Mouse (Mus musculus) c-Kit-positive CD71-positive TER-119-negative erythroid progenitor cells, embryonic 14.5 days (primary cell): ENCODE data around the gene Rgl1.

Source experiments
- DNase-seq: peaks from one replicate; pipeline ENCODE4 v3.0.0-alpha.2; 2013; ENCODE audit warnings: low read depth

Gene Rgl1

DNA sequence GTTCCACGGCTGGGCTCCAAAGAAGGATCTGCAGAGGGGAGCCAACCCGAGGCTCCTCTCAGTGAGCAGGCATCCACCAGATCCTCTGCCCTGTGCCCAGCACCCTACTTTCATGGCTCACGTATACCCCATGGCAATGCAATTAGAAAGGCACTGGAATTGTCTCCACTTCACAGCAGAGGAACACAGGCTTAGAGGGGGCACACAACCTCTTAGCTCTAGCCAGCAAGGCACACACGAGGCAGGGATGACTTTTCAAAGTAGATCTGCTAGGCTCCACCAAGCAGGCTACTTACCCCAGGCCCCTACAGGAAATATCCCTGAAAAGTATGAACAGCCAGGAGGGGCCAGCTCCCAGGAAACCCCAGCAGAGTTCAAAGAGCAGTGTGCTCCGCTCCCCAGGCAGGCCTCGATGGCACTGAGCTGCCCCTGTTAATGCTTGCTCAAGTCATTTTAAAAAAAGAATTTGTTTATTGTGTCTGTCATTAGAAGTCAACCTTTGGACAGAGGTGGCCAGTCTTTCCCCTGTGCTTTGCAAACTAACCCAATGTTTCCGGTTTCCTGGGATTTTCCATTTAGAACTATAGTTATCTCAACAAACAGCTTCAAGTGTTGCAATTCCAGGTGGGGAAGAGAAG is 151.3 kb downstream of the Rgl1 start:
- no peak for DNase-seq

GRCm38 (mm10) chr1:152613158-152613857 is 152.8 kb downstream of the Rgl1 start:
- DNase-seq: no peak

DNA sequence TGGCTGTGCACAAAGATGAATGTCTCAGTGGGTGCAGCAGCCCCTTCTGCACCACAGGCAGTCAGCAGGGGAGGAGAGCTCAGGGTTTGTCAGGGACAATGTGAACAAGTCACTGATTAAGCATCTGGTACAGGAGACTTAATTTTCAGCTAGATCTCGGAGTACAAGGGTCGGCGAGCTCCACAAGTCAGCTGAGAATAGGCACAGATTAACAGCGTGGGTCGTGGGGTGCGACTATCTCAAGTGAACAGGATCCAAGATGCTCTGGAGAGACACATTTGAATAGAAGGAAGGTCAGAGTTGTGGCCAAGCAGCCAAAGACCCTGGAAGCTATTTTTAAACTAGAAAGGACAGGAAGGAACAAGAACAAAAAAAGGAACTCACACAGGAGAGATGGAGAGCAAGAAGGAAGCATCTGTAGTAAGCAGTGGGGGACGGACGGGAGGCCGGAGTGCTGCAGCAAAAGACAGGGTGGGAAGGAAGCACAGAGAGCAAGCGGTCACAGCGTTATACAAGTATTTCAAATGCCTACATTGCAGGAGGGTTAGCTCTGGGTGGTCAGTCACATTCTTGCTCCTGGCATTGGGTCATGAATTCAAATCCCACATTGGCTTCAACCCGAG is 153.5 kb downstream of the Rgl1 start:
- DNase-seq: no peak

- DNase-seq: no peak
Observed at GRCm38 (mm10) chr1:152609547-152609946, 156.6 kb downstream of the Rgl1 start.

GRCm38 (mm10) chr1:152609006-152609405 is 157.1 kb downstream of the Rgl1 start:
- DNase-seq: no peak

DNA sequence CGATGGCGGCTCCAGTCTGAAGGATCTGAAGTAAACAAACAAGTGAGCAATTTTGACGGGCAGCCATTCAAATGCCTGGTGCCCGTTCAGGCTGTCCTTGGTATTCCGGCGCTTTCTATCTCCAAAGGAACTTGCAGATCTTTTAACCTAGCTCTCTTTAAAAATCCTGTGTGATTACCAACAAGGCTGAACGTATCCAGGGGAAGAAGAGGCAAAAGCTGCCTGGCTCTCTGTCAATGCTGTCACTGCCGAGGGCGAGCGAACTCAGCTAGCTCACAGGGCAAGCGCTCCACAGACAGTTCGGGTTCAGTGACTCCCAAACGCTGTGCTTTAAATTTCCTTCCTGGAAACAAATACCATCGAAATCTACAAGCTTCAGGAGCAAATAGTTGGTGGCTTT is 158.4 kb downstream of the Rgl1 start:
- no peak for DNase-seq

GRCm38 (mm10) chr1:152606727-152607126 is 159.4 kb downstream of the Rgl1 start:
- no peak for DNase-seq

DNA sequence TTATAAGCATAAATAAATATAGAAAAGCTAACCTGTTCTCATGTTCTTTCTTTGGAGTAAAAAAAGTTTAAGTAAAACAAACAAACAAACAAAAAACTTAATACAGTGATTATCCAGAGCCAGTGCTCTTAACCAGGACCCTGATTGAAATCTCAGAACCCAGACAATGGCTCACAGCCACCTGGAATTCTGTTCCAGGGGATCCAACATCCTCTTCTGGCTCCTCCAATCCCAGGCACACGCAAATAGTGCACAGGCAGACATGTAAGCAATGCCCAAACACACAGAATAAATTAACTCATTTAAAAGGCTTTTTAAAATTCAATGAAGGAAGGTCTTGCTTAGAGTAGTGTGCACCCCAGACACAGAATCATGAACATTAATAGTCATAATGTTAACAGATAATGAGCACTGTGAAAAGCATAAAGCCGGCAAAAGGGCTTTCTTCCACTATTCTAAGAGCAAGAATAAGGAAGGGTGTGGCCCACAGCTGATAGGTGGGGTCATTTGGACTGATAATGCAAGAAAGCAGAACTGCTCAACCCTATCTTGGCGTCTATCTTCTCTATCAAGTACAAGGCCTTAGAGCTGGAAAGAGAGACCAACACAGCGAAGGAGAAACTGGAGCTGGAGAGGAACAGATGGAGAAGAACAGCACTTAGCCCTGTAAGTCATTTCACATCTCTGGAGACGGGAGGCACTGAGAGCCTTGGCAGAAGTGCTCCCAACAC is 160.1 kb downstream of the Rgl1 start:
- DNase-seq: no peak

DNA sequence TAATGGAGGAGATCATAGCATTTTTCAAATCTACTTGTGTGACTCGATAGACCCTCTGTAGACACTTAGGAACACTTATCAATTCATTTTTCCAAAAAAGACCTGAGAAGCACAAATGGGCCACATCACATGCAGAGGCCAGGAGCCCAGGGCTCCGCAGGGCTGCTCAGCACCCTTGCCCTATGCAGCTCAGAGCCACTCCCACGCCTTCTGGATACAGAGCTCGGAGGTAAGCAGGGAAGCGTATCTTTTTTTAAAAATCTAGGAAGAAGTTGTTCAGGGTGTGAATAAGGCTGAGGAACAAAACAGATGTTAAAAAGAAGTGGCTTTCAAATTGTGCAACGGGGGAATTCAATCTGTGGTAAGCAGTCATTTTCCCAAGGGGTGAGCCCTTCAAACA is 162.0 kb downstream of the Rgl1 start:
- DNase-seq: no peak

GRCm38 (mm10) chr1:152603628-152604027 is 162.5 kb downstream of the Rgl1 start:
- no peak for DNase-seq

DNA sequence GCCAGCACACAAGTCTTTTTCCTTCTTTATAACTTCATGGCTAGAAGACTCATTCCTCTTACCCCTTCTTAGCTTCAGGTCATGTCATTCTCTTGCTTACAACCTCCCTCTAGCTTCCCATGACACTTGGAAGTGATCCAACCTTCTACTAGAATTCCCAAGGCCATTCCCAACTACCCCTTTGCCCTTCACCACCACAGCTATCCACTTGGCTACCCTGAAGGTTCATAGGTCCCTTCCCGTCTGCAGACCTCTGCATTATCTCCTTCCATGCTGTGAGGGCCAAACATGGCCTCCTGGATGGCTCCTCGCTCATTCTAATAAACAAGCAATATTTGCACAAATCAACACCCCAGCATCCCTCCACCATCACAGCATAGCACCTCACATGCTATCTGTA is 165.7 kb downstream of the Rgl1 start:
- no peak for DNase-seq

DNA sequence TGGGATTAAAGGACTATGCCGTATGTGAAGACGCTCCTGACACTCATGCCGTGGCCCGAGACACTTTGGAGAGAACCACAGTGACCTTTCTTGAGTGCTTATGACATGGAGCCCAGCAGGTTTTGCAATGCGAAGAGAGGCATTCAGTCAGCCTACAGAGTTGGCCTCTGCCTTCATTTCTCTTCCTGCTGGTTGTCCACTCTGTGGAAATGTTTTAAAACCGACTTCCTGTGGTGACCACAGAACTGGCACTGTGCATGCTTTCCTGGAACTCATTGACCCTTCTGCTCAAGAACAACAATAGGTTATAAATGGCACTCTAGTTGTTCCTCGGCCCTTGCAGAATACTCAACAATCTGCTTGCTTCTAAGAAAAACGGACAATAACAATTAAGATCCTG is 166.8 kb downstream of the Rgl1 start:
- no peak for DNase-seq

DNA sequence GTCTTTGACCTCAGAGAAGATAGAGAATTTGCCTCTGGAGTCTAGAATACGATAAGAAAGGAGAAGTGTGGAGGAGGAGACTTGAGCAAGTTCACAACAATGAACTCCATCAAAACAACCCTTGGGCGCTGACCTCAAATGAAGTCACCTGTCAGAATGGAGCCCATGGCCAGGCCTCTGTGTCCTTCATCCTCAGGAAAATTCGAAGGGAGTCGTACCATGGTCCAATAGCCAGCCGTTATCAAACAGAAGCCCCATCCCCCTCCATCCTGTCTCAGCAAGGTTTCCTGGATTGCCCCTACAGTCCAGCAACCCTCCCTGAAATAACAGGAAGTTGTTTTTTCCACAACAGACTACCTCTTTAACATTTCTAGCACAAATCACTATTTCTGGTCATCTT is 171.5 kb downstream of the Rgl1 start:
- DNase-seq: no peak

- DNase-seq: no peak
Observed at GRCm38 (mm10) chr1:152593831-152594549, 172.2 kb downstream of the Rgl1 start.

DNA sequence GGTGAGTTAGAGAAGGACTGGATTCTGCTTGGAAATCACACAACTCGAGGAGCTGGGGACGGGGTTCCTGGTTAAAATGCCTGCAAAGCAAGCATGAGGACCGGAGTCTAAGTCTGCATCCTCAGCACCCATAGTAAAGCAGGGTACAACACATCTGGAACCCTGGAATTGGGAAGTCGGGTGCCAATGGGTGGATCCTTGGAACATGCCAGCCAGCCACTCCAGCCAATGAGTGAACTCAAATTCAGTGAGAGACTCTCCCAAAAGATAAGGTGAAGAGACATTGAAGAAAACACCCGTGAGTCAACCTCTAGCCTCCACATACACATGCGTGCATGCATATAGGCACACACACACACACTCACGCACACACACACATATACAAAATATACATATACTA is 172.8 kb downstream of the Rgl1 start:
- no peak for DNase-seq

GRCm38 (mm10) chr1:152592609-152593008 is 173.5 kb downstream of the Rgl1 start:
- peak; percentile 59 for DNase-seq

DNA sequence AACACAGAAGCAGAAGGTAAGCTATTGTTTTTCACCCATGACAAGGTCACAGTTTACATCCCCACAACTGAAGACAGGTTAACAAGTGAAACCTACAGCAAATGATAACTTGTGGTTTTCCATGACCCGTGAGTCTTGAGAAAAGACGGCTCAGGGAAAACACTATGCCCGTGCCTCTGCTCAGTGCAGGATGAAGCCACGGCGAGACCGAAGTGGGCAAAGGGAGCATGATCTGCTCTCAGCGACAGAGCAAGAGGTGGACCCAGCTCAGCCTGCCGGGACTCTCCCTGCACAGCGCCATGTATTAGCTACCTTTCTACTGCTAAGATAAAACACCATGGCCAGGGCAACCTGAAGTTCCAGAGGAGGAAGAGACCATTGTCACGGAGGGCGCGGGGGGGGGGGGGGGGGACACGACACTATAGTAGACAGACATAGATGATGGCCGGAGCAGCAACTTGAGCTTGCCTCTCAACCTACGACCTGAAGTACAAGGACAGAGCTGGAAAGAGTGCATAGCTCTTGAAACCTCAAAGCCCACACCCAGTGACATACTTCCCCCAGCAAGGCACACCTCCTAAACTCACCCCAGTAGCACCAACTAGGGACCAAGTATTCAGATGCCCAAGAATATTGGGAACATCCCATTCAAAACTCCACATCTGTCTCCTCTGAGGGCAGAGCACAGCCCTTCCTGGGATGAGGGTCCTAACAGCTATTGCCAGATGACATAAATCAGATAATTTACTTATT is 174.2 kb downstream of the Rgl1 start:
- DNase-seq: no peak

GRCm38 (mm10) chr1:152590321-152590720 is 175.8 kb downstream of the Rgl1 start:
- DNase-seq: no peak

DNA sequence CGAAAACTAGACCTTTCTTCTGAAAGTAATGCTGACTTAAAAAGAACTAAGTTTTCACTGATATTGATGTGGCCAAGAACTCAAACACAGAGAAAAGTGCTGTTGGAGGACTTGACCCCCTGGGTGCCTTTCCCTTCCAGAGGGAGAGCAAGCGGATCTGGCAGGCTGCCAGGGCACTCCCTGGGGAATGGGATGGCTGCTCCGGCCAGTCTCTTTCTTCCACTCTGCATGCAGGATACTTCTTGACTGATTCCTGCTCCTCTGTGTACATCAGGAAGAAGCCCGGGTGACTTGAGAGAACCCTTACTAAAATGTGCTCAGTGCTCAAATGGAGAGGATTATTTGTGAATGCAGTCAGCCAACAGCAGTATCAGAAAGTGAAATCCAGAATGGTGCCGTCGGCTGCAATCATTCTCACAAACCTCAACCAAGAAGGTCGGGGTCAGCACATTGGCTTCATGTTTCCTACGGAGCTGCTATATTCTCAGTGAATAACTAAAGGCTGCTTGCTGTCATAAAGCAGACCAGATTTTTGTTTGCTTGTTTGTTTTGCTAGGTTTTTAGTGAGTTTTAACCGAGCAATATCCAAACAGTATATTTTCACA is 176.7 kb downstream of the Rgl1 start:
- no peak for DNase-seq

GRCm38 (mm10) chr1:152587431-152587830 is 178.7 kb downstream of the Rgl1 start:
- no peak for DNase-seq

DNA sequence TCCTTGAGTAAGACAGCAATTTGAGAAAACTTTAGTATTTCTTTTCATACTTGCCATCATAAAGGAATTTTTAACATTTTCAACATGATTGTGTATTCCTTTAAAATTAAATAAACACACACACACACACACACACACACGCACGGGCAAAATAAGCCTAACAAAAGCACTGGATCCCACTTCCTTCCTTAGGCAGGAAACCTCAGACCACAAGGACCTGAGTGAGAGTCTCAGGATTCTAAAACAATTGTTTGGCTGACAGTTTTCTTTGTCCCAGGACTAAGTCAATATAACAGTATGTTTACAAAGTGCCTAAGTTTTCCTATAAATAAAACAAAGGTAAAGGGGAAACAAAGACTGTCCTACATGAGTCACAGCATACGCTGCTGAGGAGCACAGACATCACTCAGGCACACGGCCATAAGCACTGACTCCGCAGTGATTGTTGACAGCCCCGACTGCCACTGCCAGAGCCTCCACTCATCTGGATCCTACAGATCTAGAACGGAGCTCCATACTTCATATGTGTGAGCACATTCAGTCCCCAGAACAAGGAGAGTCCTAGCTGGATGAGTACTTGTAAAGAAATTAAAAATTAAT is 180.7 kb downstream of the Rgl1 start:
- no peak for DNase-seq
